Mouse (Mus musculus) small intestine, adult 2 months (tissue): ENCODE data around the gene Cenpv. TPM values are rescaled to one million over a fixed set of nuclear protein-coding genes. Genes with fewer than 3 reads are reported as not detected.
A peak's percentile ranks its signal among the peaks of the same experiment; 100 is the strongest.

ENCODE experiments used
- H3K27ac ChIP-seq: fragments of 200-500 bp; 2 replicates; pipeline ENCODE4 v1.5.1; 2012; ENCODE audit warnings: low read depth, low read length, control low read depth, inconsistent platforms; ENCODE audit not compliant: insufficient read depth
- H3K27me3 ChIP-seq: fragments of 200-500 bp; 2 replicates; pipeline ENCODE4 v1.6.1; 2012; ENCODE audit warnings: mild to moderate bottlenecking, moderate library complexity, low read length, inconsistent platforms; ENCODE audit not compliant: control insufficient read depth, insufficient read depth
- H3K36me3 ChIP-seq: fragments of 200-500 bp; 2 replicates; pipeline ENCODE4 v1.6.1; 2012; ENCODE audit warnings: mild to moderate bottlenecking, low read length, control low read depth, inconsistent platforms; ENCODE audit not compliant: control insufficient read depth, insufficient read depth
- H3K4me1 ChIP-seq: fragments of 200-500 bp; 2 replicates; pipeline ENCODE4 v1.6.1; 2012; ENCODE audit warnings: low read length, inconsistent platforms, mixed read lengths; ENCODE audit not compliant: control insufficient read depth, insufficient read depth, insufficient read length
- H3K4me3 ChIP-seq: fragments of 200-500 bp; 2 replicates; pipeline ENCODE4 v1.5.1; 2012; ENCODE audit warnings: low read depth, mild to moderate bottlenecking, control low read depth, inconsistent platforms, low read length, moderate library complexity
- CTCF ChIP-seq: fragments of 200-500 bp; IDR thresholded peaks from 2 replicates; pipeline ENCODE4 v1.5.1; 2012; ENCODE audit warnings: low read depth, mild to moderate bottlenecking, control low read depth, inconsistent platforms, low read length, moderate library complexity, mixed read lengths; ENCODE audit not compliant: insufficient replicate concordance, insufficient read length; ENCODE audit errors: extremely low read depth
- POLR2A ChIP-seq: fragments of 200-500 bp; IDR thresholded peaks from 2 replicates; pipeline ENCODE4 v1.6.1; 2012; ENCODE audit warnings: low read depth, mild to moderate bottlenecking, control low read depth, inconsistent platforms, low read length, moderate library complexity
- WGBS: fragments of 180-500 bp; shearing (Covaris S2); methylation state at CpG from one replicate; pipeline ENCODE4 v1.1.7; 2018; 5-methylcytosine and 5-hydroxymethylcytosine counted together
- polyA plus RNA-seq: library from polyadenylated mRNA; depleted of rRNA; stranded (reverse); fragments of >200 nt; gene quantifications from 2 replicates; pipeline ENCODE4 v1.2.3, GENCODE M21; 2012

Cenpv gene
- polyA plus RNA-seq, 1 experiment = 175 TPM

GRCm38 (mm10) chr11:62574703-62575085, 35.6 kb upstream of the Cenpv start:
- Histone ChIP-seq H3K27me3 (no peaks in the 10 kb centered on the region), H3K36me3 (no peaks in the 10 kb centered on the region), H3K4me3 (no peak overlapping the region), H3K4me1 (peaks cover 5% of the 10 kb centered on the region; the same call in 1 of the 2 replicates), H3K27ac (no peak overlapping the region)
- WGBS = 66% methylated on average over 4 of the region's 4 CpGs
- no peak for TF ChIP-seq CTCF
- no peak for TF ChIP-seq POLR2A

- no peak within 1 kb of the TSS for H3K27ac ChIP-seq
- peaks cover 5% of the 10 kb centered on the region; the same call in 1 of the 2 replicates for H3K4me1 ChIP-seq
- no peaks in the 10 kb centered on the region for H3K36me3 ChIP-seq
- TF ChIP-seq POLR2A (no peak), CTCF (no peak)
- H3K4me3 ChIP-seq = peak within 1 kb of the TSS; percentile 65
- 62% methylated on average over 6 of the region's 6 CpGs for WGBS
- no peaks in the 10 kb centered on the region for H3K27me3 ChIP-seq
These were observed 35.1 kb upstream of the Cenpv start, which contains the start of gene Trpv2 for GRCm38 (mm10) chr11:62573959-62574702. TSS of gene Trpv2 (plus strand) at chr11:62574486.

- H3K27me3 ChIP-seq = no peaks in the 10 kb centered on the region
- no peaks in the 10 kb centered on the region for H3K4me1 ChIP-seq
- TF ChIP-seq CTCF (no peak), POLR2A (no peak)
- no peaks in the 10 kb centered on the region for H3K36me3 ChIP-seq
- H3K27ac ChIP-seq = no peak overlapping the region
- whole genome bisulfite sequencing = 54% methylated on average over 3 of the region's 3 CpGs
- no peak overlapping the region for H3K4me3 ChIP-seq
These were observed 29.2 kb upstream of the Cenpv start for GRCm38 (mm10) chr11:62568300-62568699.

GRCm38 (mm10) chr11:62566211-62566610, 27.1 kb upstream of the Cenpv start:
- H3K27ac ChIP-seq = no peak overlapping the region
- H3K36me3 ChIP-seq = no peaks in the 10 kb centered on the region
- no peaks in the 10 kb centered on the region for H3K27me3 ChIP-seq
- no peak overlapping the region for H3K4me3 ChIP-seq
- no peak for TF ChIP-seq POLR2A
- no peak for TF ChIP-seq CTCF
- no peaks in the 10 kb centered on the region for H3K4me1 ChIP-seq
- 32% methylated on average over 1 of the region's 1 CpGs for WGBS

- TF ChIP-seq POLR2A (no peak), CTCF (no peak)
These were observed 26.7 kb upstream of the Cenpv start for GRCm38 (mm10) chr11:62565747-62566146.

GRCm38 (mm10) chr11:62563590-62563989, 24.5 kb upstream of the Cenpv start:
- H3K36me3 ChIP-seq = no peaks in the 10 kb centered on the region
- no peaks in the 10 kb centered on the region for H3K27me3 ChIP-seq
- no peak overlapping the region for H3K27ac ChIP-seq
- H3K4me1 ChIP-seq = peaks cover 4% of the 10 kb centered on the region
- 85% methylated on average over 2 of the region's 2 CpGs for WGBS
- no peak for TF ChIP-seq POLR2A
- no peak for TF ChIP-seq CTCF
- no peak overlapping the region for H3K4me3 ChIP-seq

More at GRCm38 (mm10) chr11:62565747-62566146, 26.7 kb upstream of the Cenpv start:
- 86% methylated on average over 7 of the region's 7 CpGs for WGBS
- Histone ChIP-seq H3K27ac (no peak overlapping the region), H3K27me3 (no peaks in the 10 kb centered on the region), H3K36me3 (no peaks in the 10 kb centered on the region), H3K4me1 (no peaks in the 10 kb centered on the region), H3K4me3 (no peak overlapping the region)

GRCm38 (mm10) chr11:62560463-62561016, 21.5 kb upstream of the Cenpv start:
- Histone ChIP-seq H3K27ac (no peak overlapping the region), H3K36me3 (no peaks in the 10 kb centered on the region), H3K4me3 (peak overlapping the region; percentile 77), H3K27me3 (no peaks in the 10 kb centered on the region), H3K4me1 (peaks cover 8% of the 10 kb centered on the region)
- TF ChIP-seq CTCF (no peak), POLR2A (no peak)
- 32% methylated on average over 43 of the region's 43 CpGs for WGBS
